Mouse (Mus musculus) thymus, adult 2 months (tissue): Measurements from ENCODE around the gene B4galt3.

Experiments used
- CTCF ChIP-seq: fragments of 200-500 bp; IDR thresholded peaks from 2 replicates; pipeline ENCODE4 v1.5.1; 2012; ENCODE audit warnings: mild to moderate bottlenecking, control low read depth, low read length, moderate library complexity, borderline replicate concordance; ENCODE audit not compliant: control insufficient read depth, poor library complexity, insufficient read depth; ENCODE audit errors: extremely low read depth
- POLR2A ChIP-seq: fragments of 200-500 bp; IDR thresholded peaks from 2 replicates; pipeline ENCODE4 v1.6.1; 2012; ENCODE audit warnings: mild to moderate bottlenecking, low read length, control low read depth, moderate library complexity; ENCODE audit not compliant: control insufficient read depth, poor library complexity, insufficient read depth; ENCODE audit errors: extremely low read depth

GRCm38 (mm10) chr1:171262594-171263130 is 7.5 kb upstream of the B4galt3 start:
- TF ChIP-seq CTCF (no peak), POLR2A (no peak)
